Mouse (Mus musculus): ENCODE measurements around the gene Sgtb. TPM values are rescaled to one million over a fixed set of nuclear protein-coding genes. Genes with fewer than 3 reads are reported as not detected.

Gene Sgtb
- polyA plus RNA-seq, 1 experiment: 0.47 TPM

GRCm38 (mm10) chr13:104178650-104179121, 69.1 kb downstream of the Sgtb start, which contains the start of gene Trim23:
Gene Trim23, plus strand, starts transcription at chr13:104178797.
- TF ChIP-seq CTCF (IDR thresholded peaks at IDR 0.05; ENCODE audit: extremely low read depth, insufficient read length, insufficient replicate concordance, low read depth, low read length) (no peak), POLR2A (IDR thresholded peaks at IDR 0.05; ENCODE audit: low read depth, low read length) (peak; percentile 88)
- WGBS: under 1% methylated on average over 38 of the region's 38 CpGs
- Histone ChIP-seq H3K27me3 (ENCODE audit: control insufficient read depth, insufficient read depth, low read length) (no peaks in the 10 kb centered on the region), H3K27ac (ENCODE audit: insufficient read depth, low read depth, low read length) (peak within 1 kb of the TSS; percentile 72), H3K36me3 (ENCODE audit: control insufficient read depth, insufficient read depth, low read length) (peaks cover 8% of the 10 kb centered on the region), H3K4me3 (ENCODE audit: low read depth, low read length) (peak within 1 kb of the TSS; percentile 93), H3K4me1 (ENCODE audit: control insufficient read depth, insufficient read depth, insufficient read length, low read length) (no peaks in the 10 kb centered on the region)

- Histone ChIP-seq H3K4me3 (ENCODE audit: low read depth, low read length) (peak overlapping the region; percentile 93), H3K36me3 (ENCODE audit: control insufficient read depth, insufficient read depth, low read length) (peaks cover 8% of the 10 kb centered on the region), H3K27ac (ENCODE audit: insufficient read depth, low read depth, low read length) (peak overlapping the region; percentile 48), H3K27me3 (ENCODE audit: control insufficient read depth, insufficient read depth, low read length) (no peaks in the 10 kb centered on the region), H3K4me1 (ENCODE audit: control insufficient read depth, insufficient read depth, insufficient read length, low read length) (no peaks in the 10 kb centered on the region)
- TF ChIP-seq POLR2A (IDR thresholded peaks at IDR 0.05; ENCODE audit: low read depth, low read length): no peak
- WGBS: 5% methylated on average over 13 of the region's 13 CpGs
Measured at GRCm38 (mm10) chr13:104179176-104179888, 69.8 kb downstream of the Sgtb start.

DNA sequence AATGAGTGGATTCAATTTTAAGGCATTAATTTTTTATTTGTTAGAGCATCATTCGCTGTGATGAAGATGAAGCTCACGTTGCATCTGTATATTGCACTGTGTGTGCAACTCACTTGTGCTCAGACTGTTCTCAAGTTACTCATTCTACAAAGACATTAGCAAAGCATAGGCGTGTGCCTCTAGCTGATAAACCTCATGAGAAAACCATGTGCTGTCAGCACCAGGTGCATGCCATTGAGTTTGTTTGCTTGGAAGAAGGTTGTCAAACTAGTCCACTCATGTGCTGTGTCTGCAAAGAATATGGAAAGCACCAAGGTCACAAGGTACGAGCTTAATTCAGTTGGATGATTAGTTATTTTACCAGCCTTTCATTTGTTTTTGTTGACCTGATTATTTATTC, 77.8 kb downstream of the Sgtb start:
- 69% methylated on average over 4 of the region's 4 CpGs for WGBS
- no peak overlapping the region for H3K4me3 ChIP-seq (ENCODE audit: low read depth, low read length)
- no peak overlapping the region for H3K27ac ChIP-seq (ENCODE audit: insufficient read depth, low read depth, low read length)
- peaks cover 33% of the 10 kb centered on the region for H3K36me3 ChIP-seq (ENCODE audit: control insufficient read depth, insufficient read depth, low read length)
- TF ChIP-seq CTCF (IDR thresholded peaks at IDR 0.05; ENCODE audit: extremely low read depth, insufficient read length, insufficient replicate concordance, low read depth, low read length): no peak
- no peak for TF ChIP-seq POLR2A (IDR thresholded peaks at IDR 0.05; ENCODE audit: low read depth, low read length)
- no peaks in the 10 kb centered on the region for H3K4me1 ChIP-seq (ENCODE audit: control insufficient read depth, insufficient read depth, insufficient read length, low read length)
- H3K27me3 ChIP-seq (ENCODE audit: control insufficient read depth, insufficient read depth, low read length): no peaks in the 10 kb centered on the region

Other genes starting within 250 kb of the Sgtb start
- gene Erbin, start 189.2 kb upstream of the Sgtb start, polyA plus RNA-seq (2012; rRNA removed): 4.3 and 15.7 TPM in 2 replicates
- gene Nln, start 127 bp upstream of the Sgtb start, polyA plus RNA-seq (2012; rRNA removed): 2.0 and 3.1 TPM in 2 replicates
- gene Trappc13, start 68.7 kb downstream of the Sgtb start, polyA plus RNA-seq (2012; rRNA removed): 1.7 and 4.6 TPM in 2 replicates
- 0.32 and 0.39 TPM in 2 replicates for gene Trim23, start 69.1 kb downstream of the Sgtb start, polyA plus RNA-seq (2012; rRNA removed)
- 0.11 TPM in 1 of 2 replicates, not detected in the other for gene Cenpk, start 118.9 kb downstream of the Sgtb start, polyA plus RNA-seq (2012; rRNA removed)
- gene Ppwd1, start 119.1 kb downstream of the Sgtb start, polyA plus RNA-seq (2012; rRNA removed): 0.25 and 0.27 TPM in 2 replicates
- gene Adamts6, start 178.1 kb downstream of the Sgtb start, polyA plus RNA-seq (2012; rRNA removed): 0.22 and 0.68 TPM in 2 replicates

Data from small intestine, adult 2 months (tissue).